Mouse (Mus musculus) neural tube, embryonic 14.5 days (tissue): ENCODE data around the gene Dhh. TPM values are rescaled to one million over a fixed set of nuclear protein-coding genes. Genes with fewer than 3 reads are reported as not detected.

ENCODE experiments used
- ATAC-seq: fragments of 200-750 bp; cut with Nextera tagmentation; 2 replicates; pipeline ENCODE4 v1.8.0; 2017; ENCODE audit warnings: low read depth, mild to moderate bottlenecking, moderate TSS enrichment, moderate library complexity
- H3K27ac ChIP-seq: fragments of 300-500 bp; sonication (generic); 2 replicates; pipeline ENCODE4 v1.5.1; 2014; ENCODE audit warnings: low read depth, mild to moderate bottlenecking, control low read depth, low read length, moderate library complexity, mixed read lengths
- H3K27me3 ChIP-seq: fragments of 300-500 bp; sonication (generic); 2 replicates; pipeline ENCODE4 v1.6.1; 2014; ENCODE audit warnings: low read length; ENCODE audit not compliant: control insufficient read depth, insufficient read depth
- H3K36me3 ChIP-seq: fragments of 300-500 bp; sonication (generic); 2 replicates; pipeline ENCODE4 v1.6.1; 2014; ENCODE audit warnings: low read length, mixed read lengths; ENCODE audit not compliant: control insufficient read depth, insufficient read depth
- H3K4me1 ChIP-seq: fragments of 300-500 bp; sonication (generic); 2 replicates; pipeline ENCODE4 v1.6.1; 2014; ENCODE audit warnings: low read length; ENCODE audit not compliant: control insufficient read depth, insufficient read depth
- H3K4me2 ChIP-seq: fragments of 300-500 bp; sonication (generic); 2 replicates; pipeline ENCODE4 v1.6.1; 2014; ENCODE audit warnings: mild to moderate bottlenecking, low read depth, low read length, control low read depth
- H3K4me3 ChIP-seq: fragments of 300-500 bp; sonication (generic); 2 replicates; pipeline ENCODE4 v1.5.1; 2014; ENCODE audit warnings: low read depth, low read length, control low read depth, mixed read lengths
- H3K9ac ChIP-seq: fragments of 300-500 bp; sonication (generic); replicated peaks from 2 replicates; pipeline ENCODE4 v1.6.1; 2014; ENCODE audit warnings: low read depth, mild to moderate bottlenecking, control low read depth, low read length, mixed read lengths
- H3K9me3 ChIP-seq: fragments of 300-500 bp; sonication (generic); 2 replicates; pipeline ENCODE4 v1.6.1; 2016; ENCODE audit warnings: low read length; ENCODE audit not compliant: control insufficient read depth
- WGBS: fragments of 180-500 bp; shearing (Covaris S2); extraction: QIAGEN DNeasy Blood & Tissue Kit; methylation state at CpG from one replicate; pipeline ENCODE4 v1.1.7; 2014; 5-methylcytosine and 5-hydroxymethylcytosine counted together
- polyA plus RNA-seq: library from polyadenylated mRNA; unstranded; fragments of >200 nt; fragmentation: Nextera tagmentation; extraction: Ambion mirVana; gene quantifications from 2 replicates; pipeline ENCODE4 v1.2.1, GENCODE M21; 2014

The Dhh gene
- polyA plus RNA-seq, 1 experiment from 2014 or later: 0.32 TPM

DNA sequence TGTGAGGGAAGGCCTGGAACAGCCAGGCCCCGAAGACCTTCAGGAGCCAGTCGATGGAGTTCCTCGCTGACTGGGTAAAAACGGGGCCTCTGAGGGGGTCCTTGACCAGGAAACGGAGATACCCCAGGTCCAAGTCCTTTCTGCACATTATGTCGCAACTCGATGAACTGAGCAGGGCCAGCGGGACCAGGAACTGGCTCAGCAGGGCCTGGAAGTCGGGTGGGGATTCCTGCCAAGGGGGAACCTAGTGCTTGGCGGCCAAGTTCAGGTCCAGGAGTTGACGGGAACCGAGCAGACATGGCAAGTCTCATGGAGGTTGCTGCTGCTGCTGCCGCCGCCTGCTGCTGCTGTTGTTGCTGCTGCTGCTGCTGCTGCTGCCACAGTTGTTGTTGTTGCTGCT, 47.7 kb downstream of the Dhh start:
- Histone ChIP-seq H3K27me3 (no peaks in the 10 kb centered on the region), H3K9ac (no peak overlapping the region), H3K4me1 (no peaks in the 10 kb centered on the region), H3K36me3 (peaks cover 94% of the 10 kb centered on the region), H3K4me2 (no peak overlapping the region), H3K4me3 (no peak overlapping the region), H3K9me3 (no peaks in the 10 kb centered on the region), H3K27ac (no peak overlapping the region)
- WGBS: 95% methylated on average over 14 of the region's 14 CpGs
- ATAC-seq: no peak

DNA sequence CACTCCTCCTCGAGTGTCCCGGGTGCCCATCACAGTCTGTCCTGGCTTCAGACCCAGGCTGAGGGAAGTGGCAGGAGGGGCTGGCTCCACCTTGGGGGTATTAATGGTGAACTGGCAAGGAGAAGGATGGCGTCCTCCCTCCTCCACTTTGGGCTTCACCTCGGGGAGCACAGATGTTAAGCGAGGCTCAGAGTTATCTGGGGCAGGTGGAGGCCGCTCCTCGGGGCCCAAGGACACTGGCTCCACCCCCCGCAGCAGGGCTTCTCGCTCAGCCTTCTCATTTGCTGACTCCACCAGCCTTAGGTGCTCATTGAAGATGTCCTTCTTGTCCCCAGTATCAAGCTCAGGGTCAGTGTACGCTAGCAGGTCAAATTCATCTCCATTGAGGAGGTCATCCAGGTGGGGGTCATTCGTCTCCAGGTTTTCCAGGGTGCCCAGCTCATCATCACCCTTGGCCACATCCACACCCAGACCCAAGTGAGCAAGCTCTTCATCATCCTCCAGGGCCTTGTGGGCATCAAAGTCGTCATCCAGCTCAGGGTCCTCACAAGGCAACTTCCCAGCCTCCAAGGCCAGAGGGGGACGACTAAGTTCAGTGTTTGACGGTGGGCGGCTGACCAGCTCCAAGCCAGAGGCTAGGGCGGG, 48.3 kb downstream of the Dhh start:
- H3K27me3 ChIP-seq: no peaks in the 10 kb centered on the region
- no peak overlapping the region for H3K4me3 ChIP-seq
- 90% methylated on average over 16 of the region's 16 CpGs for WGBS
- no peak overlapping the region for H3K9ac ChIP-seq
- H3K36me3 ChIP-seq: peaks cover 94% of the 10 kb centered on the region
- no peak overlapping the region for H3K4me2 ChIP-seq
- no peaks in the 10 kb centered on the region for H3K4me1 ChIP-seq
- no peak overlapping the region for H3K27ac ChIP-seq
- no peaks in the 10 kb centered on the region for H3K9me3 ChIP-seq
- no peak for ATAC-seq

DNA sequence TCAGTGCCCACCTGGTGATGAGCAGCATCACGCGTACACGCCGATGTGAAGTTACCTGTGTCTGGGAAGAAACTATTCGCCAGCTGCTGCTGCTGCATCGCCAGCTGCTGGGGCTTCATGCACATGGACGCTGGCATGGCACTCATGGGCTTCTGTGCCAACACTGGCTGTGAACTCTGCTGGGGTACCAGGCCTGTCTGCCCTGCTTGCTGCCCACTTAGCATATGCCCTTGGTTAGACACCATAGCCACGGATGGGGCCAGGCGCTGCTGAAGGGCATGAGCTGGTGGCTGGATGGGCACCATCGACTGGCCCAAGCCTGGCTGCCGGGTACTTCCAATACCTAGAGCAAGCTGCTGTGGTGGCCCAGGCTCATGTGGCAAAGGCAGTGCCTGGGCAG, 49.2 kb downstream of the Dhh start:
- no peak overlapping the region for H3K4me2 ChIP-seq
- H3K4me1 ChIP-seq: no peaks in the 10 kb centered on the region
- peaks cover 94% of the 10 kb centered on the region for H3K36me3 ChIP-seq
- H3K27ac ChIP-seq: no peak overlapping the region
- H3K9me3 ChIP-seq: no peaks in the 10 kb centered on the region
- ATAC-seq: no peak
- H3K4me3 ChIP-seq: no peak overlapping the region
- no peaks in the 10 kb centered on the region for H3K27me3 ChIP-seq
- WGBS: 97% methylated on average over 11 of the region's 11 CpGs
- H3K9ac ChIP-seq: no peak overlapping the region

DNA sequence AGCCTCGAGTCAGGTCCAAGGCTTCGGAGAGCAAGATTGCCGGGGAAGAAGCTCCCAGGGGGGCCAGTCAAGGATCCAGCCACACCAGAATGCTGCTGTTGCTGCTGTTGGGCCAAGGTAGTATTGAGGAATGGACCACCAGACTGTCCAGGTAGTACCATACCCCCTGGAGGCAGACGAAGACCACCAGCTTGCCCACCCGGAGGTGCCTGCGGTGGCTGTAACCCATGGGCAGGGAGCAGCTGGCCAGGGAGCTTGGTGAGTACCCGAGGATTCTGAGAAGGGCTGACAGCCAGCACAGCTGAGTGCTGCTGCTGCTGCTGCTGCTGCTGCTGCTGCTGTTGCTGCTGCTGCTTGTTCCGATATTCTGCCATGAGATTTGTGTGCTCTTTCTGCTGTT, 52.2 kb downstream of the Dhh start:
- Histone ChIP-seq H3K27ac (no peak overlapping the region), H3K4me3 (no peak overlapping the region), H3K4me1 (no peaks in the 10 kb centered on the region), H3K36me3 (peaks cover 92% of the 10 kb centered on the region), H3K4me2 (no peak overlapping the region), H3K9ac (no peak overlapping the region), H3K27me3 (no peaks in the 10 kb centered on the region), H3K9me3 (no peaks in the 10 kb centered on the region)
- ATAC-seq: no peak
- 86% methylated on average over 8 of the region's 8 CpGs for WGBS

DNA sequence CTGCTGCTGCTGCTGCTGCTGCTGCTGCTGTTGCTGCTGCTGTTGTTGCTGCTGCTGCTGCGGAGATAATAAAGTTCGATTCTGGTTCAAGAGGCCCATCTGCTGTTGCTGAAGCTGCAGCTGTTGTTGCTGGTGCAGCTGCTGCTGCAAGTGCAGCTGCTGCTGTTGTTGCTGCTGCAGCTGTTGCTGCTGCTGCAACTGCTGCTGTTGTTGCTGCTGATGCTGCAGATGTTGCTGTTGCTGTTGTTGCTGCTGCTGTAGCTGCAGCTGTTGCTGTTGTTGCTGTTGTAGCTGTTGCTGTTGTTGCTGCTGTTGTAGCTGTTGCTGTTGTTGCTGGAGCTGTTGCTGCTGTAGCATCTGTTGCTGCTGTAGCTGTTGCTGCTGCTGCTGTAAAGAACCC, 53.2 kb downstream of the Dhh start:
- H3K4me3 ChIP-seq: no peak overlapping the region
- peaks cover 93% of the 10 kb centered on the region for H3K36me3 ChIP-seq
- H3K27ac ChIP-seq: no peak overlapping the region
- WGBS: 97% methylated on average over 2 of the region's 2 CpGs
- H3K4me1 ChIP-seq: no peaks in the 10 kb centered on the region
- no peaks in the 10 kb centered on the region for H3K9me3 ChIP-seq
- no peak for ATAC-seq
- H3K27me3 ChIP-seq: no peaks in the 10 kb centered on the region
- no peak overlapping the region for H3K4me2 ChIP-seq
- H3K9ac ChIP-seq: no peak overlapping the region

DNA sequence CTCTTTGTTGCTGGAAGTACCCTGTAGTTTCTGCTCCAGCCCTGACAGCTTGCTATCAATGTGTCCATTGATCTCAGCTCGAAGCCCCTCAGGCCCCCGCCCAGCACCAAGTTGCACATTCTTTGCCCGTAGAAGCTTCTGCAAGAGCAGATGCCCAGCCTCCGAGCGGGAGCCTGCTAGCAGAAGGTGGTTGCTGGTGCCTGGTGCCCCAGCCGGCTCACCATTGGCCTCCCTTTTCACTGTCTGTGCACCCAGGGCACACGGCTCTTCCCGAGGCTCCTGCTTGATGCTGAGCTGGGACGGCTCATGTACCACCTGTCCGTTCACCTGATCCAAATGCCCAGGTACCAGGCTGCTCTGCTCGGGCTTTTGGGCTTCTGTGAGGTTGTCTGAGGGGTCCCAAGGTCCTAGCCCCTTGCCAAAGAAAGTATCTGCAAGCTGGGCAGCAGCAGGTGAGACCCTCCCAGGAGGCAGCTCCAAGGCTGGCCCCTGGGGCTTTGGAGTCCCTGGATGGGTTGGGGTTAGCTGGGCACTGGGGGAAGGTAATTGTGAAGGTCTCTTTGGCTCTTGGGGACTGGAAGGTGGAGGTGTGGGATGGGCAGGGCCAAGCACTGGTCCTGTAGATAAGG, 54.6 kb downstream of the Dhh start:
- Histone ChIP-seq H3K27me3 (no peaks in the 10 kb centered on the region), H3K9me3 (no peaks in the 10 kb centered on the region), H3K36me3 (peaks cover 93% of the 10 kb centered on the region), H3K9ac (no peak overlapping the region), H3K4me1 (no peaks in the 10 kb centered on the region), H3K27ac (no peak overlapping the region), H3K4me2 (no peak overlapping the region), H3K4me3 (no peak overlapping the region)
- WGBS: 87% methylated on average over 11 of the region's 11 CpGs
- no peak for ATAC-seq

Other genes starting within 250 kb of the Dhh start
- gene Ddx23, start 235.6 kb downstream of the Dhh start, polyA plus RNA-seq: 17.9 and 24.9 TPM in 2 replicates
- 4.7 and 7.3 TPM in 2 replicates for gene Rnd1, start 221.1 kb downstream of the Dhh start, polyA plus RNA-seq
- gene Ccdc65, start 190.3 kb downstream of the Dhh start, polyA plus RNA-seq: 5.2 and 6.0 TPM in 2 replicates
- 3.6 and 7.1 TPM in 2 replicates for gene Fkbp11, start 170.3 kb downstream of the Dhh start, polyA plus RNA-seq
- 66.3 and 77.2 TPM in 2 replicates for gene Arf3, start 135.3 kb downstream of the Dhh start, polyA plus RNA-seq
- 0.19 TPM in 1 of 2 replicates, not detected in the other for gene Wnt10b, start 120.4 kb downstream of the Dhh start, polyA plus RNA-seq
- gene Wnt1, start 108.7 kb downstream of the Dhh start, polyA plus RNA-seq: 1.9 and 3.9 TPM in 2 replicates
- 0.44 and 0.54 TPM in 2 replicates for gene Ddn, start 89.0 kb downstream of the Dhh start, polyA plus RNA-seq
- 57.7 and 61.6 TPM in 2 replicates for gene Prkag1, start 67.0 kb downstream of the Dhh start, polyA plus RNA-seq
- gene Kmt2d, start 27.3 kb downstream of the Dhh start, polyA plus RNA-seq: 14.4 and 16.8 TPM in 2 replicates
- 19.9 and 21.3 TPM in 2 replicates for gene Rhebl1, start 4.0 kb downstream of the Dhh start, polyA plus RNA-seq
- 7.3 and 10.5 TPM in 2 replicates for gene Lmbr1l, start 19.7 kb upstream of the Dhh start, polyA plus RNA-seq
- 1,186 and 1,301 TPM in 2 replicates for gene Tuba1b, start 36.0 kb upstream of the Dhh start, polyA plus RNA-seq
- gene Gm49450, start 55.0 kb upstream of the Dhh start, polyA plus RNA-seq: not detected in 2 replicates
- gene Tuba1a, start 55.2 kb upstream of the Dhh start, polyA plus RNA-seq: 13,706 and 14,496 TPM in 2 replicates
- 7.3 and 11.5 TPM in 2 replicates for gene Tuba1c, start 131.4 kb upstream of the Dhh start, polyA plus RNA-seq
- gene Prph, start 156.6 kb upstream of the Dhh start, polyA plus RNA-seq: 68.8 and 298 TPM in 2 replicates
- 2.4 and 3.3 TPM in 2 replicates for gene Troap, start 176.0 kb upstream of the Dhh start, polyA plus RNA-seq
- 3.2 and 3.6 TPM in 2 replicates for gene C1ql4, start 189.3 kb upstream of the Dhh start, polyA plus RNA-seq
- gene Dnajc22, start 194.6 kb upstream of the Dhh start, polyA plus RNA-seq: 0.21 and 0.45 TPM in 2 replicates
- gene Spats2, start 227.4 kb upstream of the Dhh start, polyA plus RNA-seq: 32.6 and 41.6 TPM in 2 replicates